Mouse (Mus musculus): ENCODE results near the gene Krt14.

GRCm38 (mm10) chr11:100181725-100182124, 25.6 kb downstream of the Krt14 start:
- no peak for TF ChIP-seq EP300 (IDR thresholded peaks at IDR 0.05; ENCODE audit: insufficient read depth, low read depth, low read length)
- TF ChIP-seq CTCF (IDR thresholded peaks at IDR 0.05) = no peak

Data from heart, adult 2 months (tissue).